Mouse (Mus musculus) mesoderm, embryonic 11.5 days (tissue): ENCODE measurements around the gene Dppa1.
A peak's percentile ranks its signal among the peaks of the same experiment; 100 is the strongest.
"Not testable (repeated sequence)": the region's sequence is repeated elsewhere in the genome, so short reads cannot be mapped to it uniquely, and the experiment has no call there.

ENCODE experiments used
- DNase-seq: peaks from one replicate; pipeline ENCODE4 v3.0.0-alpha.2; 2012; ENCODE audit warnings: low read depth, low spot score

Dppa1 gene

GRCm38 (mm10) chr11:46629211-46629795 lies at the start of gene Dppa1:
TSS of gene Dppa1 (minus strand) at chr11:46629261.
- peak; percentile 21 for DNase-seq

DNA sequence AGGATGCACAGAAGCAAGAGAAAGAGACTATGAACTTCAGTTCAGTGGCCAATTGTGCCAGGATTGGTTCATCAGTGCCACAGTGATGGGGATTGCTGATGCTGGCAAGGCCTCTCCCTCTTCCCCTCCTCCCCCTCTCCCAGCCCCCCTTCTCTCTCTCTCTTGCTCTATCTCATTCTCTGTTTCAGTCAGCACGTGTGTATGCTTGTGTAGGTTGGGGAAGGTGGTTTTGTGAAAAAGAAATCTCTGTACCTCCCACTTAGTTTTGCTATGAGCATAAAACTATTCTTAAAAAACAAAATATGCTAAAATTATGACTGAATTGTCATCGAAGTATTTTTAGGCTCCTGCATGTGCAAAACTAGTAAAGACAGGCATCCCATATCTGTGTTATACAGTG lies 38.9 kb upstream of the Dppa1 start:
- DNase-seq: no peak

DNA sequence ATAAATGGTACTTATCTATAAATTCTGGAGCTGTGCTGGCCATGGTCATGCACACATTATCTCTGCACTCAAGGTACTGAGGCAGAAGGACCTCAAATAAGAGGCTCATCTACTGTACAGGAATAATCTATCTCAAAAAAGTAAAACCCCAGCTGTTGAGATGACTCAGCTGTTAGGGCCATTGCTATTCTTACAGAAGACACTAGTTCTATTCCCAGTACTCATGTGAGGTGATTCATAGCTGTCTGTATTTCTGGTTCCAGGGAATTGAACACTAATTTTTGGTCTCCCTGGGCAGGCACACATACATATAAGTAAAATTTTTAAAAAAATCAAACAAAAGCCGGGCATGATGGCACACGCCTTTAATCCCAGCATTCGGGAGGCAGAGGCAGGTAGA lies 38.0 kb upstream of the Dppa1 start:
- DNase-seq: no peak

DNA sequence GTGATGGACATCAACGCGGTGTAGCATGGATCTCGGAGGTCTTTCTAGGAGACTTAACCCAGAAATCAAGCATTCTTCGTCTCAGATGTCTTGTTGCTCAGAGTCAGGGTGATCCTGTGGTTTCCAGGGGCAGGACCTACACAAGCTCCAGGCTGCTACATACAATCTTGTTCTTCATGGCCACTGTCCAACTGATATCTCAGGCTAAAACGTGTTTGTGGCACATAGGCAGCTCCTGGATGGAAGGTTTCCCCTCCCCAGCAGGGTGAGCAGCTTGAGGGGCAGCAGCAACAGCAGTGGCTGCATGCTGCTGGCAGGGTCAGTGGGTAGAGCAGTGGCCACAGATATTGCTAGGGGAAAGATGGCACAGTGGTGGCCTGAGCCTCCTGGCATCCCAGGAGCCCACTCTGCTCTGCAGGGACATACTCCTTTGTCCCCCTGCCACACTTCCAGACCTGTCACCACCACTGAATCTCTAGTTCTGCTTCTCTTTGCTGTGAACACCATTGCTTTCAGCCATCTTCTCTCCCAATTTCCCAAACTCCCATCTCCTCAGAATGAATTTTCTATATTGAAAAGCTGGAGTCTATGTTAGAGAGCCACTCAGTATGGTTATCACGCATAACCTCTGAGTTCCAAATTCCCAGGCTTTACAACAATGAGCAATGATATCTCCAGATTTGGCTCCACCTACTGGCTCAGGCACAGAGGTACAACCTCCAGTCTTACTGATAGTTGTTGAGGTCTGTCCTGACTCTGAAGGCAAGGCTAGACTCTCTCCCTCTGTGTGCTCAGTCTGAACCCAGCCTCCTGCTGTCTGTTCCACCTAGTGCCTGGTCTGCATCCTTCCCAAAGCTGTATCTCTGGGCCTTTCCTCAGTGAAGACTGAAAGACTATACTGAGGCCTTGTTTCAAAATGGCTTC lies 36.8 kb upstream of the Dppa1 start:
- peak; percentile 14 for DNase-seq

- no peak for DNase-seq
These were observed 34.2 kb upstream of the Dppa1 start for GRCm38 (mm10) chr11:46663215-46663614.

DNA sequence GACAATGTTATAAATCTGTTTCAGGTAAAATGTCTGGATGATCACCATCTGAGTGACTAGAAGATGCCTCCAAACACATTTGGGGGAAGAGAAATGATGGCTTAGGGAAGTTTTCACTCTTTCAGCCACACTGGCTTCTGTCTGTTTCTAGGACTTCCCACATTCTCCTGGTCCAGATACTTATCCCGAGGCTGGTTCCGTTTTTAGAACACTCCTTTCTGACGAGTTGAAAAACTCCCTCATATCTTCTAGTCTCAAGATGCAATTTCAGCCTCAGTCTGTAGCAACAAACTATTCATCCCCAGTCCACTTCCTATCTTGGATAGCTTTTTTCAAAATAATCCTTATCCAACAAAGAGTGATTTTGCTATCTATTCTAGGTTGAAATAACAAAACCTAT lies 23.4 kb upstream of the Dppa1 start:
- no peak for DNase-seq

DNA sequence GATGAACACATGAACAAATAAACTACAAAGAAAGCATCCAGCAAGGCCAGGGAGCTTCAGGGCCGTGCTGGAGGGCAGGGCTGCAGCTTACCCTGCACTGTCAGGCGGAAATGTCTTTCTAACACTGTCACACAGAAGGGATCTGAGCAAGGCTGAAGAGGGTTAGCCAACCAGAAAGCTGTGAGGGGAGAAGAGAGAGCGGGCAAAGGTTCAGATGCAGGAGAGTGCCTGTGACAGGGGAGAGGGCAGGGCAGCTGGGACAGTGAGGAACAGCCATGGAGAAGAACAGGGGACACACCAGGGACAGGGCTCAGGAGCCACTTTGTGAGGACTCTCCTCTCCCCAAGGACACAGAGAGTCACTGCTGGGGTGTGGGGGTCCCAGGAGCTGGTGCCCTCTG lies 20.6 kb upstream of the Dppa1 start:
- not testable (repeated sequence) for DNase-seq

DNA sequence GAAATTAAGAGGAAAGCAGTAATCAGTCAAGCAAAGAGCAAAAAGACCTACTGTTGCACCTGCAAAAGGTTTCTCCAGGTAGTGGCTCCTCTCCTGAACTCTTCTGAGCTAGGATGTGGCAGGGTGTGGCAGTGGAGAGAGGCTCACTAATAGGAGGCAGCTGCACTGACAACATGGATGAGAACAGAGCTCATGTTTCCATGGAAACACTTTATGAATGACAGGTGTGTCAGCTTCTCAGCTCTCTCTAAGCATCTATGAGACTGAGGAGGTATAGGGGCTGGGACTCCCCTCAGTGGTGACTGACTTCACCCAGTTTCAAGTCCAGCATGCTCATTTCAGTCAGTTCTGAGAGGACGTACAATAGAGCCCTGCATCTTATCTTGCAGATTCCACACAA lies 15.8 kb upstream of the Dppa1 start:
- DNase-seq: no peak

DNA sequence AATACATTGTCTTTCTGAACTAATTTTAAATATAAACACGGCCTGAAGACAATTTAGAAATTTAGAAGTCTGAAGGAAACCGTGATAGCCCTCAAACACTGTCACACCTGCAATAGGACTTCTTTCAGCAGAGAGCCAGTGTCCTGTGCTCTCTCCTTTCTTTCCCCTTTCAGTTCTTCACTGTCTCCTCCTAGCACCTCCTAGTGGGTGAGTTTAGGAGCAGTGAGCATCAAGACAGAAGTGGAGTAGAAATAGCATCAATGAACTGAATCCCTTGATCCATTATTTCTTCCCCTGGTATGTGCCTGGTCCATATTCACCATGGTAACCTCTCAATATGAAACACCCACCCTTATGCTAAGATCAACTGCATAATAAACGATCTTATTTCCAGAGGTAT lies 7.5 kb upstream of the Dppa1 start:
- no peak for DNase-seq

DNA sequence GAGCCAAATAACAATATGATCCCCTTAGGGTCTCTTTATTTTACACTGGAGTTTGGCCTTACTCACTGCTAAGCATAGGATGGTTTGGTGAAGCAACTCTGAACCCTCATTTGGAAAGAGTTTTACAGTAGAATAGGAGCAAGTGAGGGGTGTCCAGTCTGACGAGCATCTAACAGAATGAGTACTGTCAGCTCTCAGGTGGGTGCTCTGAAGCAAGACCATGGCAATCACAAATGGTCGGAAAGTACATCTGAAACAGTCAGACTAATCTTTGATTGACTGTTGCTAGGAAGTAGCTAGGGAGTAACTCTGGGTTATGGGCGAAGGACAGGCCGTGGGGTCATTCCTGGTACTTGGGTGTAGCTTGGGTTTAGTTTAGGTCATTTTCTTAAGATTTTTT lies 6.5 kb upstream of the Dppa1 start:
- not testable (repeated sequence) for DNase-seq

GRCm38 (mm10) chr11:46631635-46632034 lies 2.6 kb upstream of the Dppa1 start:
- peak; percentile 25 for DNase-seq

GRCm38 (mm10) chr11:46620414-46621168 lies 8.5 kb downstream of the Dppa1 start:
- no peak for DNase-seq

DNA sequence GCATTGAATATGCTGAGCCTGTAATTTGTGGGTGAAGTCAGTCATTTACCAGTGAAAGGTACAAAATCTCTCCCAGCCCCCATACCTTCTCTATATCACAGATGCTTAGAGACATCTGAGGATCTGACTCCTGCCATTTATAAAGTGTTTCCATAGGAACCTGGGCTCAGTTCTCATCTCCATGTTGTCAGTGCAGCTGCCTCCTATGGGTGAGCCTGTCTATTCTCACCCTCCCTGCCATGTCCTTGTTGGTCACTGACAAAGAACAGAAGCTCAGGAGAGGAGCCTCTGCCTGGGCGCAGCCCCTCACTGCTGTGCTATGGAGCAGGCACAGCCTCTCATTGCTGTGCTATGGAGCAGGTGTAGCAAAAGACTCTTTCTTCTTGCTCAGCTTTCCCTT lies 9.1 kb downstream of the Dppa1 start:
- DNase-seq: no peak

- no peak for DNase-seq
These were observed 36.6 kb downstream of the Dppa1 start for GRCm38 (mm10) chr11:46592416-46592815.

DNA sequence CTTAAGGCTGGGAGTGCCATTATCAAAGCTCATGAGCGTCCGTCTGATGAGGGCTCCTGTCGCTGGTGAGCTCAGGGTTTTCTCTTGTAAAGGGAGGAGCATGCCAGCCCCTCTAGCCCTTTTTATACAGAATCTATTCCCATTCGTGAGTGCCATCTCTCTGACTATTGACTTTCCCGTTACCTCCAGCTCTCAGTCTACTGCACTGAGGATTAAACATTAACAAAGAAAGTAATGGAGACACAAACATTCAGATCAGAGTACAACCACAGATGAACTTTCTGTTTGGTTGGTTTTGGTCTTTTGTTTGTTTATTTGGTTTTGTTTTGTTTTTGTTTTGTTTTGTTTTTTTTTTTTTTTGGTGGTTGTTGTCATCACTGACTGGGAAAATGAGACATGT lies 46.3 kb downstream of the Dppa1 start:
- no peak for DNase-seq

GRCm38 (mm10) chr11:46580428-46580827 lies 48.6 kb downstream of the Dppa1 start:
- DNase-seq: no peak

DNA sequence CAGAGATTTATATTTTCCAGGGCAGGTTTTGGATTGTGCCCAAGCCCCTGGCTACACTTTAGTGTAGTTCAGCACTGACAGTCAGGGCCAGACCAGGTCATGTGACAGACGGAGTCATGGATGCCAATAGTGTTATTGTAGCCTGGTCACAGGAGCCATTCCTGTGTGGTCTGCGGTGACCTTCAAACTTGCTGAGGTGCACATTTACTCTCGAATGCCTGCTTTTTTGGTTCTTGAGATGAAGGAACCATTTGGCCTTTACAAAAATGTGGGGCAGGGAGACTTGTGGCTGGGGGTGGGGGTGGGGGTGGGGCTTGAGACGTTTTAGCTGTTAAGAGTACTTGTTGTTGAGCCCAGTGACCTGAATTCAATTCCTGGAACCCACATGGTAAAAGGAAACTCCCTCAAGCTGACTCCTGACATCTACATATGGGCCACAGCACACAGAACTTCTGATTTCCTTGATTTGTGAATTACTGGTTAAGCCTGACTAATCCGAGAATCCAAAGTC lies 50.2 kb downstream of the Dppa1 start:
- no peak for DNase-seq

GRCm38 (mm10) chr11:46571327-46571726 lies 57.7 kb downstream of the Dppa1 start, which contains the start of gene BC053393:
TSS of gene BC053393 (plus strand) at chr11:46571536.
- DNase-seq: no peak

DNA sequence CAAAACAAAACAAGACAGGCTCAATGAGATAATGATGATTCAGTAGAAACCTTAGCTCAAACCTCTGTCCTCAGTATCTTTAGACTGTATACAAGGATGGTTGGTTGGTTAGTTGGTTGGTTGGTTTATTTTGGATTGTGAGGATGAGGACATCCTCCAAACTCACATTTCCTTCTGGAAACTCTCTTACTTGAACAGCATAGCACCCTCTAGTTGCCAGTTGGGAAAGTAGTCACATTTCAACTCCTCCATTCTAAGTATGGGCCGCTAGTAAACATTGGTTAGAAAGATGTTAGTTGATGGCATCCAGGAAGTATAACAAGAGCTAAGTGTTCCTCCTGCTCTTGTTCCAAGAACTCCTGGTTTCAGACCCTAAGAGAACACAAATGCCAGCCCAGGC lies 60.0 kb downstream of the Dppa1 start:
- DNase-seq: no peak

GRCm38 (mm10) chr11:46565967-46566366 lies 63.1 kb downstream of the Dppa1 start:
- no peak for DNase-seq

DNA sequence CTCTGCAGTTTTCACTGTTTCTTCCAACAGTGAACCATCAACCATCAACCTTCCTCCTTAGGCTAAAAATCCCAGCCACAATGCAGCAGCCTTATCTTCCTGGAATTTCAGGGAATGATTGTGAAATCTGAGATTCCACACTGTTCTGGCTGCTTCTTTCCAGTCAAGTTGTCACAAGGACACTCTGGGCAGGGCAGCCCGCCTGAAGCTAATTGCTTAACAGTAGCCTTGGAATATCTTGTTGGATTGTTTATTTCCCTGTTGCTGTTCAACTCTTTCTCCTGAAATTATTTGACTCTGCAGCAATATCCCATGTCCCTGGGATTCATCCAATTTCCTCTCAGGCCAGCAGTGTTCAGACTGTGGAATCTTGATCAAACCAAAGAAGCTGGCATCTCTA lies 64.4 kb downstream of the Dppa1 start:
- DNase-seq: no peak

DNA sequence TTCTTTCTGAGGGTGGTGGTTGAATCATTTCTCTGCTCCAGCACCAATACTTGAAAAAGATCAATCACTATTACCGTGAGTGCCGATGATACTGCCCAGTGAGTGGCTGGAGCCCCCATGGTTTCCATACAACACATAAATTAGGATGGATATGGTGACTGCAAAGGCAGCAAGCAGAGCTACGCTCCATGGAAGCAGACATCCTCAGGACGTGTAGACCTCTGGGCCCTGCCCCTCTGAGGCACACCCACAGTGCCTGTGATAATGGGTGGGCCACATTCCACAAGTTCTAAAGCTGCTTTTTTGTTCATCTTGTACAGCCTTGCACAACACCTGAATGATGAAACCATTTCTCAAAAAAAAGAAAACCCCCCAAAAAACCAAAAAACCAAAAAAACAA lies 68.0 kb downstream of the Dppa1 start:
- no peak for DNase-seq
